Mouse (Mus musculus): ENCODE results near the gene Kitl. TPM values are rescaled to one million over a fixed set of nuclear protein-coding genes. Genes with fewer than 3 reads are reported as not detected.

Gene Kitl
- total RNA-seq, 2 experiments from 2014 or later: 28.0 to 32.4 TPM

DNA sequence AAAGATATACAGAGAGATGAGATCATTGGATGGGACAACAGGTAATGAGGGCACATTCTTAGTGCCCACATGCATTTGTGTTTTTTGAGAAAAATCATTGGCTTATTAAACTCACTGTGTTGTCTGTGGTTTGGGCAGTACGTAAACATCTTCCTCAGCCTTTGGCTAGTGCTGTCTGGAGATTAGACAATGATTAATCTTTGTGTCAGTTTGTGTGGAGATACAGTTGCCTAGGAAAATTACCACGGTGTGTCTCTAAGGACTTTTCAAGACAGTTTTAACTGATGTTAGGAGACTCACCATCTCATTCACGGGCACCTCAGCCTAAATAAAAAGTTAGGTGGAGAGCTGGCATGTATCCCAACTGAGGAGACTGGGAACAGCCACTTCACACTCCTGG is 85.7 kb downstream of the Kitl start:
- DNase-seq (ENCODE audit: extremely low spot score in 1 of 2, low spot score in 1 of 2): no peak

DNA sequence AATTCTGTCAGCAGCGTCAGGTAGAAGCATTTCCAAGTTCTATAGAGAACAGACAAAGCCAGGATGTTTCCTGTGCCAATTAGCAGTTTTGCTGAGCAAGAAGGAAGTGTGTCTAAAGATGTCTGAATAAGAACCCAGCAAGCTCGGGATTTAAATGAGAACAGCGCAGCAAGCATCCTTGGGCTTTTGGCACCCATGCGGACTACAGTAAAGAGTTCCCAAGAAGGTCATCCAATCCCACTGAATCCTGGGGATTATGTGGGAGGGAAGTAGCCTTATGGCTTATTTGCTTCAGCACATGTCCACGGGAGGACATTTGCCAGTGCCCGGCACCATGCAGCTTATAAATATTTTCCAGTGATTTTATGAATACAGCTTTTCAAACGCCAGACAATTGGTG is 95.8 kb downstream of the Kitl start:
- DNase-seq (ENCODE audit: extremely low spot score in 1 of 2, low spot score in 1 of 2): no peak

DNA sequence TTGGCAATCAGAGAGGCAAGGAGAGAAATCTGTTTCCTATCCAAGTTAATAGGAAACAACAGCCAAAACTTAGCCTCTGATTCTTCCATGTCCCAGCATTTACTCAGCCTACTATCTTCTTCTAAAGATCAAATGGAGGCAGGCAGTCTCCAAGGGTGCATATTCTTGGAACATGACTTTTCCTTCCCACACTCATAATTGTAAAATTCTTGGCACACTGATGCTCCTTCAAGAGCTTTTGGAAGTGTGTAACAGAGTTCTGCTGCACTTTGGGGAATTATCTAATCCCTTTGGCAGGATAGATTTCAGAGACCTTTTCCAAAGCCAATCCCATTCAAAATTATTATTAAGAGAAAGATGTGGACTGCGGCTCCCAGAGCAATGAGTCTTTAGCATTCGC is 100.1 kb downstream of the Kitl start:
- no peak for DNase-seq (ENCODE audit: extremely low spot score in 1 of 2, low spot score in 1 of 2)

DNA sequence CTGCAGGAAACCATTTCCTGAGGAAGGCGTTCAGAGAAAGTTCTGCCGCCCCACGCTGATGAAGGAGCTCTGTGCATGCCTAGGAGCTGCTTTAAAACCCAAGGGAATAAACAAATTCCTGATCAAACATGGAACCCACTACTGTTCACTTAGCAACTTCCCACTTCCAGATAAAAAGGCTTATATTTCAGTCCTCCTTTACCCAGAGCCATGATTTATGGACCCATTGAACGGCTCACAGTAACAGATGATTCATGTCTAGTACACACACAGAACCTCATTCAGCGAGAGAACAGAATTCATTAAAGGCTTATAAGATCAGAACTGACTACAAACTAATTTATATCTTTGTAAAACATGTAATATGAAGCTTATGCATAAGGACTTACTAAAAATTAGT is 109.0 kb downstream of the Kitl start:
- no peak for DNase-seq (ENCODE audit: extremely low spot score in 1 of 2, low spot score in 1 of 2)

DNA sequence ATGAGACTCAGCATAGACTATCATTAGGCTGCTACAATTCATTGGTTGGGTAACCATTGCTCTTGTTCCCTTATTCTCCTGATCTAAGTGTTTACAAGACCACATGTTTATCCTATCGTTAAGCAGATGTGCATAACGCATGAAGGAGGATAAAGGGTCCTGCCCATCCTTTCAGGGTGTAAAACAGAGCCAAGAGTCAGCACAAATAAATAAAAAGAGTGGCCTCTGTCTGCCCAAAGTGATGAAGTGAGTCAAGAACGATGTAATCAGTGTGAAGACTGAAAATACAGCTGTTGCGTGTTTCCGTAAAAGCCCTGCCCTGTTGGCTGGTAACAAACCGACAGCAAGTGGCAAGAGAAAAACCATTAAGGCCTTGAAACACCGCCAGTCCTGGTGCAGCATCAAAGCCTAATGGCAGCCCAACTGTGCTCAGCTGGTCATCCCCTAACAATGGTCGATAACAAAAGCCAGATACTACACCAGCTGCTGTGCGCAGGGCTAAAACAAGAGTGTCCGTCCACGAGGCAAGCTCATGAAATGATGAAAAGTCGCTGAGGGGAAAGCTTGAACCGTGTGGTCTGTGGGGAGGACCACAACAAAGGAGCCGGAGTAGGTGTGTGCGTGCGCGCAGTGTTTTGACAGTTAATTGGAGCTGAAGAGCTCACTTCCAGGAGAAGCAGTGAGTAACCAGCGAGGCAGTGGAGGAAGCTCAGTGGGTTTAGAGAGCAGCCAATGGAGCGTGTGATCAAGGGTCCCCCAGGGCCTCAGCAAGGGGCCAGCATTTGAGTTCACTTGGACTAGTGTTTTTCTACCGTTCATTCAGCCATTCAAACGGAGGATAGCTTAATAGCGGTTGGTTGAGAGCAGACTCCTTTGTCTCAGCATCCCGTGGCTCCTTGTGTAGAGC is 112.7 kb downstream of the Kitl start:
- no peak for DNase-seq (ENCODE audit: extremely low spot score in 1 of 2, low spot score in 1 of 2)

DNA sequence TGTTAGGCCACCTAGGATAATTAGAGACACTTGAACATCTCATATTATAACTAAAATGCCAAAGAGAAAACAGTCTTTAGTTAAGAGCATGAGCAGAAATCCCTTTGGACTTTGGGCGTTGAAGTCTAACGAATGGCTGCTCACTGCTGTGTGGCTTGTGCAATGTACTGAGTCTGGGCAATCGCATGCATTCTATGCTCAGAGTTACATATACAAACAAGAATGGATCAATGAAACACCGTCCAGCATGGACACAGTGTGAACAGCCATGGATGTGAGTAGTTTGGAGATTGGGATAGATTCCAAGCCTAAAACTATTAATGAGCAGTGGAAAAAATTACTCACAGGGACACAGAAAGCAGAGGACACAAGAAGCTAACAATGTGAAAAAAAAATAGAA is 116.2 kb downstream of the Kitl start:
- DNase-seq (ENCODE audit: extremely low spot score in 1 of 2, low spot score in 1 of 2): no peak

DNA sequence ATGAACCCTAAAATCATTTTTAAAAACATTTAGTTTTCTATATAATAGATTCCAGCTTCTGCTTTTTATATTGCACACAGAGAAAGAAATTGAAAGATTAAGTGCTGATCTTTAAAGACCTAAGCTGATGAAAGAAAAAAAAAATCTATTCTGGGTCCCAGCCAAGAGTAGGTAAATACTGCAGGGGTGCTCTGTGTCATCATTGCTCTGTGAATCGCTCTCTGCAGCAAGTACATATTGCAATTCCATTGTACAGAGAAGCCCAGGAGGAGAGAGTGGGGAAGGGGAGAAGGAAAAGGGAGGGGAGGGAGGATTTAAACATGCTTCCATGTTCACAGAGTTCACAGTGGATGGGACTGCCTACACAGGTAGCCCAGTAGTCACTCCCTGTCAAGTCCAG is 116.9 kb downstream of the Kitl start:
- DNase-seq (ENCODE audit: extremely low spot score in 1 of 2, low spot score in 1 of 2): no peak

DNA sequence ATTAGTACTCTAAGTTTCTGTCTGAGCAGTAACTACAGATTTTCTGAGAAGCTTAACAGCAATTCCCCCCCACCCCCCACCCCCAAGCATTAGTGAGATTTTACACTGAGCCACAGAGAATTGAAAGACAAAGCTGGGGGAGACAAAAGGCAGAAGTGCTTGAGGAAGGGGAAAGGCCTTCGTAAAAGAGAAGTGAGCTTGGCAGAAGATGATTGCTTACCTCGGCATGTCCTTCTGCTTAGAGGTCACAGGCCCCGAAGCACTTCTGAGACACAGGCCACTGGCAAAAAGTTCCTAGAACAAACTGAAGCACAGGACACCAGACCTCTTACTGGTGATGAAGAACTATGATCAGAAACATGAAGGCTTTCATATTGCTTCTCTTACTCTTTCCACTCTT is 123.1 kb downstream of the Kitl start:
- no peak for DNase-seq (ENCODE audit: extremely low spot score in 1 of 2, low spot score in 1 of 2)

DNA sequence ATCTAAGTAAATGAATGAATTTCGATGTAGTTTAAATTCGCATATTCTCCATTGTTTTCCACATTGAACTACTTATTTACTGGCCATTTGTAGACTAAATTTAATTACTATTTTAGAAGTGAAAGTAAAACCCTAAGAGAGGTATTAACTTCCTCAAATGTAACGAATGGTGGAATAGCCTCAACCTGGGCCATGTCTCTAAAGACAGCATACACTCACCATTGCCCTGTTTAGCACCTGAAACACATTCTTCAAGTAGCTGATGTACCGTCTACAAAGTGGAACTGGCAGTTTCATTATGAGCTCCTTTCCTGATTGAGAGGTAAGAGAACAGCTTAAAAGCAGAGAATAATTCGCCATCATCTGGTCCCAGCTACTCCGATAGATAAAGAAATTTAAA is 132.7 kb downstream of the Kitl start:
- no peak for DNase-seq (ENCODE audit: extremely low spot score in 1 of 2, low spot score in 1 of 2)

Small RNA genes within 50 kb of the gene (microRNA-seq; reads per million reads assigned to microRNA genes)
- gene Gm22918: 0 reads per million in 2 experiments
- 0 reads per million in 2 experiments for gene Gm25287

Data from layer of hippocampus, postnatal 25 days (tissue).